Mouse (Mus musculus) urinary bladder, adult 18-20 months (tissue): ENCODE measurements around the gene Casp12.
"Not testable (repeated sequence)": the region's sequence is repeated elsewhere in the genome, so short reads cannot be mapped to it uniquely, and the experiment has no call there.

Experiments
- DNase-seq, 2 experiments: peaks; one replicate each; pipeline ENCODE4 v3.0.0; 2022; ENCODE audit warnings: low spot score in 2 of 2, mixed read lengths in 2 of 2

Casp12 gene

DNA sequence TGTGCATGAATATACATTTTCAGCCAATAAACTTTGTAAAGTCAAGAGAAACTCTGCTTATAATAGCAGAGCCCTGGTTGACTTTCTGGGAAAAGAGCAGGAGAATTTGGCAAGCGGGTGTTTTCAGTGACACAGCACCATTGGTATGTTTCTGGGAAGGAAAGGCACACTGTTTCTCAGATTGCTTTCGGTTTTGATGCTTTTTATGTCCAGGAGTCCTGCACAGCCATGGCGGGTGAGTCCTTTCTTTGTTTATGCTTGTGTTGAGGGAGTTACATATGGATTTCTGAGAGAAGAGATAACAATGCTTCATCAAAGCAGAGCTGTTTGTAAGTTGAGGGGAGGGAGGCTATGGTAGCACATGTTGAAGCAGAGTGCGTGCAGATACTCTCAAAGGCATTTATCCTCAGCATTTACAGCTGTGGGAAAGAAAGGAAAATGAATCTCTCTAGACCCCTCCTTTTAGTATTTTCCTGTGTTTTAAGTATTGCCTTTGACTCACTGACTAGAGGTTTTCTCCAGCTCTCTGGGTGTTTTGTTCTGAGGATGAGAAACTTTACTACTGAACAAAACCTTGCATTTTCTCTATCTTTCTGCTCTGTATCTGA, at the start of gene Casp12:
TSS of gene Casp12 (plus strand) at position 140 of the 608 bp plus-strand sequence.
- DNase-seq = peak in 1 of 2 experiments; percentile 24

DNA sequence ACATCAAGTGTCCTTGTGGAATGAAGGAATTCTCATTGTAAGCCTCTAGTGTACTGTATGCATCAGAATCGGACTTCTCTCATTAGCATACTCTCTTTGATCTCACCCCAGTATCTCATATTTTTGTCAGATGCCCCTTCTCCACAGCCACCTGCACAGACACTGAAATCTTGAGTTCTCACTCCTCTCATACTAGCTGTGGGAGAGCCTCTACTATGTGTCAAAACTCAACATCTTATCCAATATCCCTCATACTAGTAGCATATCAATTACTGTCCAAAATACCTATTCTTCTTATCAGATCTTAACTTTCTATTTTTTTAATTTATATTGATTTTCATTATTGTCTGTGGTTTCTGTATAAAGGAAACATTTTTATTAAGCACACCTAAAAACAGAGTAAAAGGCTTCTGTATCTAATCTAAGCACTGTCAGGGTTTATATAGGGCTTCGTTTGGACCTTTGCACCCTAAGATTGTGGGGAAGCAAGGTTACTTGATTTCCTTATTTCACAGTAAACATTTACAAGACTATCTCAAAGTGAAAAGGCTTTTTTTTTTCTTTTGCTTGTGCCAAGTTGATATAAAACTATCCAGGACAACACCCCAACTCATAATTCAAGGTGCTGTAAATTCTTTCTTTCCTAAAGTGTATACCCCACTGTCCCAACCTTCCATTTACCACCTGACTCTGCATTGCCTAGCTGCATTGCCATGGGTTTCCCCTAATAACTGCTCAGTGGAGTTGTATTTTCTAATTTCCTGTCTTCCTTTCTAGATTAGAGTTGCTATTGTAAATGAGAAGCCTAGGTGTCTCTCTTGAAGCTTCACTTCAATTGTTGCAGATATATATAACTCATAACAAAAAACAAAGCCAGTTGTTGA, 48.6 kb upstream of the Casp12 start:
- no peak for DNase-seq

DNA sequence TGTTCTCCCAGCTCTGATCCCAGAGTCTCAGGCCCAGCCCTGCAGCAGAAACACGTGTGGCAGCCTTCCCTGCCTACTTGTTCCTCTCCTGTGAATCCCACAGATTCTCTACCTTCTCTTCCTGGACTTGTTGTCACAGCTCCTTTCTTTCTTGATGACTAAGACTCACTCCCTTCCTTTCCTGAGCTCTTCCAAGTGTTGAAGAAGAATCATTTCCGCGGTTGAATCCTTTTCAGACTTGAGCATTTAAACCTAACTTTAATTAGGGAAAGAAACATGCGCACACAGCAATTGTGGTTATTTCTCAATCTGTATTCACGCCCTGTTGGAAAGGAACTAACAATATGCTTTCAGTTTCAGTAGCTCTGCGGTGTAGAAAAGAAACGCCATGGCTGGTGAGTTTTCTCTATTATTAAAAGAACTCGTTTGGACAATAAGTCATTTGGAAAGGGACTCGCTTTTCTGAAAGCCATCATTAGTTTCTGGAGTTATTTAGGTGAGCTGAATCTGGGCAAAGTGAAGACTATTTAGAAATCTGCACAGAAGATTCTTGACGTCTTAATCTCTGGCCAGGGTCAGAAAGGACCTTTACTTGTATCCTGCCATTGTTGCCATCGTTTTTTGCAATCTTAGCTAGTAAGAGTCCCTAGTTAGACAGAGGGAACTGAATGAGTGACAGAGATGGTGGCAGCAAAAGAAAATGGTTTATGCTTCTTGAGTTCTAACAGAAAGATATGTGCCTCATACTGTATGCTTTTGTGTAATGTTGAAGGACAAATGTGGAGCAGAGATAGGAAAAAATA, 46.7 kb upstream of the Casp12 start, which contains the start of gene Casp1:
TSS of gene Casp1 (plus strand) at position 189 of the 803 bp plus-strand sequence.
- no peak for DNase-seq

DNA sequence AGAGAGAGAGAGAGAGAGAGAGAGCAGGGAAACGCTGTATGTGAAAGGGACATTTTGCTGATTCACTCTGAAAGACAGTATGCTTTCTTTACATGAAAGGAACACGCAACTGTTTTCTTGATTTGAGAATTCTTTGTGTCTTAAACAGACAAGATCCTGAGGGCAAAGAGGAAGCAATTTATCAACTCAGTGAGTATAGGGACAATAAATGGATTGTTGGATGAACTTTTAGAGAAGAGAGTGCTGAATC, 46.2 kb upstream of the Casp12 start:
- no peak for DNase-seq

DNA sequence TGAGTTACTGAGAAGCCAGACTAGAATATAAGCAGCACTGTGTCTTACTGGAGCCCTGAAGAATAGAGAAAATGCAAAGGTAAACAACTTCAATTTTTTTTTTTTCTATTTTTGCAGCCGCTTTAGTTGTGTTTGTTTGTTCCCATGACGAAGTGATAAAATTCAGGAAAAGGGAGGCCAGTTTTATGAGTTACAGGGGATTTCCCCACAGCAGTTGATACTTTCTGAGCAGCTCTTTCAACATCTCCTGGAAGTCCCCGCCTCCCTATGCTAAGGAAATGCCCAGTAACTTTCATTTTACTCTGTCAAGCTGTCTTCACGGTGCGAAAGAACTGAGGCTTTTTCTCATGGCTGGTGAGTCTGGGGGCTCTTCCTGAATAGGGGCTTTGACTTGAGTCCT, 36.7 kb upstream of the Casp12 start, which contains the start of gene Casp4:
TSS of gene Casp4 (plus strand) at position 268 of the 400 bp plus-strand sequence.
- peak; percentile 18 to 20 for DNase-seq

GRCm38 (mm10) chr9:5310112-5310511, 35.1 kb upstream of the Casp12 start:
- no peak for DNase-seq

DNA sequence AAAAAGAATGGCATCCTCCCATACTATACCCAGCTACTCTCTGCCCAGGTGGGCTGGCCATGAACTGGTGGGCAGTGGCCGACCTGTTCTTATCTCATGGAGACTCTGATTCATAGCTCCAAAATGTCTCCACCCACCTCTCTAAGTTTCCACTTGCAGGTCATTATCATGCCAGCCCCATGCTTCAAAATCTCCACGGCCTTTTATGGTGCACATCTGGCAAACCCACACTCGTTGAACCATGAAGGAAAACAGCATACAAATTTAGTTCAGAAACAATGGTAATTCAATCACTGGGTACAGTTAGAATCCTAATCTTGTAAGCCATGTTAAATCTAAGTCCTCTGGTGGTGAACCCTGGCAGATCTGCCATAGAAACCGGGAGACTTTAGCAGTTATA, 33.8 kb upstream of the Casp12 start:
- no peak for DNase-seq

DNA sequence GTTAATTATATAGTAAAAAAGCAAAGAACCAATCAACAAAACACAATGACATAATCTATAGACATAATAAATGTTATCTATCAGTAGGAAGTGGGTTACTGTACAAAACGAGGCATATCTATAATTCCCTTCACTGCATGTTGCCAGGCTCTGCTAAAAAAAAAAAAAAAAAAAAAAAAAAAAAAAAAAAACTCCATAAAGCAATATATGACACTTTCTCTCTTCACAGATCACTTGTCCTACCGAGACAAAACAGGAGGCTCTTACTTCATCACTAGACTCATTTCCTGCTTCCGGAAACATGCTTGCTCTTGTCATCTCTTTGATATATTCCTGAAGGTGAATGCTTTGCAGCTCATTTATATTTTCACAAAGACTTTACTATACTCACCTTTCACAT, 17.0 kb upstream of the Casp12 start:
- DNase-seq = no peak

GRCm38 (mm10) chr9:5332441-5332840, 12.8 kb upstream of the Casp12 start:
- DNase-seq = no peak

DNA sequence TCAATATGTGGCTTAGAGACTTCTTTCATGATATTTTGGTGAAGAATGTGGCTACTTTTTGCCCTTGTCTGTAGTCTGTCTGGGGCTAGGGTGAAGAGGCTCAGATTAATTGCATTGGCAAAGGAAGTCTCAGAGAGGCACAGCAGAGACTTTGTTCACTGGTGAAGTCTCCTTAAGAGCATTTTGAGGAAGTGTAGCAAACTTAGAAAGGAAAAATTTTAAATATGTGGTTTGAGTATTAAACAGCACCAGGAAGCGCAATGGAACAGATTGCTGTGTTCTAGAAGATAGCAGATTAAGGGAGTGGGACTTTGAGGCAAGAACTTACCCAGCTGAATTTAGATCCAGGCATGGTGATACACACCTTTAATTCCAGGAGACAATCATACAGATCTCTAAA, 11.8 kb upstream of the Casp12 start:
- DNase-seq = no peak

GRCm38 (mm10) chr9:5343092-5343491, 2.1 kb upstream of the Casp12 start:
- DNase-seq = no peak

DNA sequence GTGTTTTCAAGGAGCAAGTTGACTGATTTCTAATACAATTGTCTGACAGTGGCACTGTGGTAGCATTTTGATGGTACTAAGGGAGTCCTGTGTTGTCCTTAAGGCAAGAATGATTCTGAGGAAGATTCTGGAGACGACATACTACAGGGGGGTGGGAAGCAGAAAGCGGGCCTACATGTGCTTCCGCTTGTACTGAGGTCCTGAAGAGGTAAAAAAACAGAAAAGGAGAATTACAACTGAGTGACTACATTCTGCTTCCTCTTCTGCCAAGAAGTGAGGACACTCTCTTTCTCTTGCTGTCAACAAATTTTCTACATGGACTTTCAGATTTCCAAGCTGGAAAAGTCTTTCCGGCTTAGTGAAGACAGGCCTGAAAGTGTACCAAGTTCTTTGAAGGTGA, 1.1 kb upstream of the Casp12 start:
- no peak for DNase-seq

- DNase-seq = no peak
Measured at GRCm38 (mm10) chr9:5347381-5347780, 2.2 kb downstream of the Casp12 start.

- no peak for DNase-seq
Measured at GRCm38 (mm10) chr9:5353673-5354072, 8.4 kb downstream of the Casp12 start.

DNA sequence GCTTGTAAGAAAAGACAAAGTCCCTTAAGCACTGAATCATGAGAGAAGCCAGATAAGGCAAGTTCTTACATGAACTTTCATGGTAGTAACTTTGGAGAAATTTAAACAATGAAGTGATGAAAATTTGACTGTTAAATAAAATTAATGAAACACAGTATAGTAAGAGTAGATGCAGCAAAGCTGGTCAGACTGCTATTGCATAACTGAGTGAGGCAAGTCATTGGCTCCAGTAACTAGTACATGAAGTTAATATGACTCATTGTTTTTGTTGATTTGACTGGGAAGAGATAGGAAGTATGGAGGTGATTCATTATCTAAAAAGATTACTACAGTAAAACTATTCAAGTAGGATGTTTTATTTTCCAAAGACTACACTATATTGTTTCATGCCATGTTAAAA, 11.6 kb downstream of the Casp12 start:
- peak in 1 of 2 experiments; percentile 52 for DNase-seq

DNA sequence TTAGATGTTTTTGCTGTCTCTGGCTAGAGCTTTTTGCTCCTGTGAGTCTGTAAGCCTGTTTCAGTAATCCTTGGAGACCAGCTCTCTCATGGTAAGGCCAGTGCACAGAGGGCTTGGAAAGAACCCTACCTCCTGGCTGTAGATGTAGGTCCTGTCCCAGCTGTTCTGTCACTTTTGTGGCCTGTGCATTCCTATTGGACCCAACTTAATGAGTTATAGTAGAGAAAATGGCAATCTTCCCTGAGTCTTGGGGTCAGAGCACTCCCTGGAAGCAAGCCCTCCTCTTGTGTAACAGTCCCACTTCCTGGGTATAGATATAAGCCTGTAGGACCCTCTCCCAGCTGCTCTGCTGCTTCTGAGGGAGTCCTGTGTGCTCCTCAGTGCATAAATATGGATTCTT, 48.3 kb downstream of the Casp12 start:
- no peak for DNase-seq

- not testable (repeated sequence) for DNase-seq
Measured at GRCm38 (mm10) chr9:5395861-5396260, 50.6 kb downstream of the Casp12 start.

DNA sequence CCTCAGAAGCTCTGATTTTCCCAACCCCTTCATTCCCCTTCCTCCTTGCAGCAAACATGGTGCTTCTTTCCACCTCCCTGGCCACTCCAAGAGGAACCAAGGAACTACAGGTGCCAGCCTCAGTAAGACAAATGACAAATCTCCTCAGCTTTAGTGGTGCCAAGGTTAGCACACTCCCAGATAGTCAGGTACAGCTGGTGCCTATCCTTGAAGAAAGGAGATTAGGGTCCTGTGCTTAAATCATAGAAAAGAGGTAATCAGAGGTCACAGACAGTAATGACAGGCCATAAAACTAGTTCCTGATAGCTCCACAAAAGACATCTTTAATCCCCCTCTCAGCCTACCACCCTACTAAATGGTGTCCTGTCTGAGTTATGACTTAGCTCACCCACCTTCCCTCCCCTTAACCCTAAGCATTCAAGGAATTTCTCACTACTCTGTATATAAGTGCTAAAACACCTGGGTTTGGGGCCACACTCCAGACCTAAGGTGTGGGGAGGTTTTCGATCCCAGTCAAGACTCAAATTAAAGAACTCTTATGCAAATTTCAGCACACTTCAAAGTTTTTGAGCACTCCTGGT, 65.8 kb downstream of the Casp12 start:
- DNase-seq = no peak

DNA sequence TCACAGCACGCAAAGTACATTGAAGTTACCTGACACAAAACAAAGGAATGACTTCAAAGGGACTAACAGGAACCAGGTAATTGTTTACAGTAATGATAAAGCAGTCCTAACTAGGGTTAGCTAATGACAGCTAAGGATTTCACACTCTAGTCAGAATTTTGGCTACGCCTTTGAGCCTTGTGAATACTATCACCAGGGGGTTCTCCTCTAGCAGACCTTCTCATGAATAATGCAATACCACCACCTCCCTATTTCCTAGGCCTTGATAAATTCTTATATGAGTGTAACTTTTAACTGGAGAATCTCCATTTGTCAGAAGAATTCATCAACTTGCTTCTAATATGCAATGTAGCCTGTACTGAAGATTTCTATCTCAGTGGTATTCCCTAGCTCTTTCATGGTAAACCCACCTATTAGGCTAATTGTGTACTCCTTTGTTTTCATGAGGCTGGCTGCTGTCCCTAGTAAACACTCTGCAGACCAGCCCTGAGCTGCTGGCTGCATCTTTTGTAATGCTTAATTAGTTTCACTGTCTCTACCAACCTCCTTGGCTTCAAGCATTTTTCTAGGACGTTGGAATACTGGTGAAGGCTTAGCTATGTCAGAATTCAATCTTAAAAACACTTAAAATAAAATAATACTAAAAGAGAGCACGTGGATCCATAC, 67.3 kb downstream of the Casp12 start:
- DNase-seq = no peak

DNA sequence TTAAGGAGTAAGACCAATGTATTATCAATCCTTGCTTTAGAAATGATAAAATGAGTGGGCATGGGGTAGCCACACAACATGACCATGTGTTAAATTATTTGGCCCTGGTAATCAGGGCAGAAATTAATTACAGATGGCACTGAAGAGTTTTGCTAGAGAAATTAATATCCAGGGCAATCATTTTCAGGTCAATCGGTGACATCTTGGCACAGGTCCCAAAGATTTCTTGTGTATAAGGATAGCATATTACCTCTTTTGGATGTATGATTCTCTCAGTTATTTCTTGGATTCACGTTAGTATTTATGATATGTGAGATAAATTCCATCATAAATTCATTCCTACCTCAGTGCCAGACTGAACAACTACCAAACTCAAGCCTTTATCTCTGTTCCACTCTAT, 72.6 kb downstream of the Casp12 start:
- DNase-seq = no peak
